Mouse (Mus musculus) neural tube, embryonic 13.5 days (tissue): ENCODE measurements around the gene Fnip2. TPM values are rescaled to one million over a fixed set of nuclear protein-coding genes. Genes with fewer than 3 reads are reported as not detected.

Experiments used
- ATAC-seq: fragments of 200-750 bp; cut with Nextera tagmentation; 2 replicates; pipeline ENCODE4 v1.8.0; 2017; ENCODE audit warnings: low read depth, mild to moderate bottlenecking, moderate TSS enrichment, moderate library complexity
- H3K27ac ChIP-seq: fragments of 300-500 bp; sonication (generic); replicated peaks from 2 replicates; pipeline ENCODE4 v1.5.1; 2015; ENCODE audit warnings: moderate library complexity, mild to moderate bottlenecking, inconsistent platforms
- H3K27me3 ChIP-seq: fragments of 300-500 bp; sonication (generic); 2 replicates; pipeline ENCODE4 v1.6.1; 2015; ENCODE audit warnings: mild to moderate bottlenecking, inconsistent platforms
- H3K36me3 ChIP-seq: fragments of 300-500 bp; sonication (generic); 2 replicates; pipeline ENCODE4 v1.6.1; 2015; ENCODE audit warnings: mild to moderate bottlenecking, inconsistent platforms
- H3K4me1 ChIP-seq: fragments of 300-500 bp; sonication (generic); replicated peaks from 2 replicates; pipeline ENCODE4 v1.6.1; 2015; ENCODE audit warnings: inconsistent platforms
- H3K4me2 ChIP-seq: fragments of 300-500 bp; sonication (generic); 2 replicates; pipeline ENCODE4 v1.6.1; 2015; ENCODE audit warnings: inconsistent platforms, mild to moderate bottlenecking, moderate library complexity
- H3K4me3 ChIP-seq: fragments of 300-500 bp; sonication (generic); 2 replicates; pipeline ENCODE4 v1.5.1; 2015; ENCODE audit warnings: mild to moderate bottlenecking, inconsistent platforms
- H3K9ac ChIP-seq: fragments of 300-500 bp; sonication (generic); 2 replicates; pipeline ENCODE4 v1.6.1; 2015; ENCODE audit warnings: moderate library complexity, mild to moderate bottlenecking, inconsistent platforms
- H3K9me3 ChIP-seq: fragments of 300-500 bp; sonication (generic); 2 replicates; pipeline ENCODE4 v1.6.1; 2016; ENCODE audit warnings: inconsistent platforms
- WGBS: fragments of 180-500 bp; shearing (Covaris S2); methylation state at CpG from one replicate; pipeline ENCODE4 v1.1.7; 2015; 5-methylcytosine and 5-hydroxymethylcytosine counted together
- polyA plus RNA-seq: library from polyadenylated mRNA; unstranded; fragments of >200 nt; fragmentation: Nextera tagmentation; extraction: Ambion mirVana; gene quantifications from 2 replicates; pipeline ENCODE4 v1.2.1, GENCODE M21; 2015

The Fnip2 gene
- polyA plus RNA-seq, 1 experiment from 2014 or later: 5.9 TPM

DNA sequence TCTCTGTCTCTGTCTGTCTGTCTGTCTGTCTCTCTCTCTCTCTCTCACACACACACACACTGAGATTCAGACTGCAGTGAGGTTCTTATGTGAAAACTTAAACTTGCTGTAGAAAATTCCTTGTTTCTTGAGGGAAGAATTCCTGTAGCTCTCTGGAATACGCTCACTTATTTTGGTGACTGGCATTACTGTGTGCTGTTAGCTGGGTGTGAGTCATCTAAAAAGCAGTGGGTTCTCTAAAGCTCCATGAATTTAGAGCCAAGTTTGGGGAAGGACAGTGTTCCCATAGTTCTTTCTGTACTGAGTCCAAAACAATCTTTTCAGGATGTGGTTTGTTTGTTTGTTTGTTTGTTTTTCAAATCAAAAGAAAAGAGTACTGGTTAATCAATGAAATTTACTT, 142.2 kb downstream of the Fnip2 start:
- no peak for ATAC-seq

GRCm38 (mm10) chr3:79418921-79419320, 148.7 kb downstream of the Fnip2 start:
- ATAC-seq: no peak
- Histone ChIP-seq H3K27me3 (no peaks in the 10 kb centered on the region), H3K4me3 (no peak overlapping the region), H3K27ac (no peak overlapping the region), H3K36me3 (no peaks in the 10 kb centered on the region), H3K4me1 (peaks cover 21% of the 10 kb centered on the region), H3K9ac (no peak overlapping the region), H3K4me2 (no peak overlapping the region), H3K9me3 (no peaks in the 10 kb centered on the region)
- WGBS: 88% methylated on average over 14 of the region's 14 CpGs

More for the DNA sequence above, 142.2 kb downstream of the Fnip2 start:
- Histone ChIP-seq H3K4me3 (no peak overlapping the region), H3K4me2 (no peak overlapping the region), H3K36me3 (no peaks in the 10 kb centered on the region), H3K4me1 (no peaks in the 10 kb centered on the region), H3K27ac (no peak overlapping the region), H3K27me3 (no peaks in the 10 kb centered on the region), H3K9ac (no peak overlapping the region), H3K9me3 (no peaks in the 10 kb centered on the region)
- 86% methylated on average over 1 of the region's 1 CpGs for WGBS

DNA sequence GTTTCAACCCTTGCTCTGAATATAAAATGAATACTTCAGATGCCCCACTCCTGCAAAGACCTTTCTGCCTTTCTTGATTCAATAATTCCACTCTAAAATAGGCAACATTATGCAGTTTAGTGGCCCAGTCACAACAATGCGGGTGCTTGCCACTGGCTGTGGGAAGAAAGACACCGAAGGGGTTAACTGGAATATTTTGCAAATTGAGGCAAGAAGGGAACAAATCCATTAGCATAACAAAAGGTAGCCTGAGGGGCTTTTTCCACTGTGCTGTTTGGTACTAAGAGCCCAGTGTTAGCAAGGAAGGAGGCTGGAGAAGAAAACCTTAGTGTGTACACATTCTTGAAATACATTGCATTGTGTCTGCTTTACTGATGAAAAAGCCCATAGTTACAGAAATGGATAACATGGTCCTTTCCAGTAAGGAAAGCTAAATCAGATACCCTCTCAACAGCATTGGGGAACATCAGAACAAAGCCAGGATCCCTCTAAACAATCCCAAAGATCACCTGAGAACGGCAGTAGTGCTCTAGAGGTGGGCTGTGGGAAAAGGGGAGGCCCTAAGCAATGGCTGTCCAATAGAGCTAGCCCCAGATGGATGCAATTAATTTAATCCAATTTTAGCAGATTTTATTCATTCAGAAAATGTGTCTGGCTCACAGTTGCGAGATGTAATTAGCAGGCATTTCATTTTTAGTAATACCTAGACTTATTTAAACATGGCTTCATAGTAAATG, 150.5 kb downstream of the Fnip2 start:
- 21% methylated on average over 4 of the region's 4 CpGs for WGBS
- Histone ChIP-seq H3K27me3 (no peaks in the 10 kb centered on the region), H3K4me2 (no peak overlapping the region), H3K4me3 (no peak overlapping the region), H3K4me1 (peaks cover 21% of the 10 kb centered on the region), H3K9me3 (no peaks in the 10 kb centered on the region), H3K9ac (peak overlapping the region; percentile 34; the same call in 1 of the 2 replicates), H3K36me3 (no peaks in the 10 kb centered on the region), H3K27ac (peak overlapping the region; percentile 70)
- ATAC-seq: peak; percentile 73

DNA sequence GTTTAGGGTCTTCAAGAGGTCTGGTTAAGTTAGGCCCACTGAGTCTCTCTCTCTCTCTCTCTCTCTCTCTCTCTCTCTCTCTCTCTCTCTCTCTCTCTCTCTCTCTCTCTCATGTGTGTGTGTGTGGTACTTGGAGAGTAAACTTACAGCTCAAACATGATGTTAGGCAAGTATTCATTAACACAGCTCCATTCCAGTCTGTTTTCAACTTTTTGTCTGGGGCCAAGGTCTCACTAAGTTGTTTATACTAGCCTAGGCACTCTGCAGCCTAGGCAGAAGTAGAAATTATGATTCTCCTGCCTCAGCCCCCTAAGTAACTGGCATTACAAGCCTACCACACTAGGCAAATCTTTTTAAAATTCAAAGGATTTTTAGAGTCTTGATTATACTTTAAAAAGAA, 151.7 kb downstream of the Fnip2 start:
- H3K4me2 ChIP-seq: no peak overlapping the region
- no peaks in the 10 kb centered on the region for H3K9me3 ChIP-seq
- H3K36me3 ChIP-seq: no peaks in the 10 kb centered on the region
- peaks cover 21% of the 10 kb centered on the region for H3K4me1 ChIP-seq
- H3K27ac ChIP-seq: no peak overlapping the region
- H3K27me3 ChIP-seq: no peaks in the 10 kb centered on the region
- ATAC-seq: no peak
- no peak overlapping the region for H3K9ac ChIP-seq
- no peak overlapping the region for H3K4me3 ChIP-seq

DNA sequence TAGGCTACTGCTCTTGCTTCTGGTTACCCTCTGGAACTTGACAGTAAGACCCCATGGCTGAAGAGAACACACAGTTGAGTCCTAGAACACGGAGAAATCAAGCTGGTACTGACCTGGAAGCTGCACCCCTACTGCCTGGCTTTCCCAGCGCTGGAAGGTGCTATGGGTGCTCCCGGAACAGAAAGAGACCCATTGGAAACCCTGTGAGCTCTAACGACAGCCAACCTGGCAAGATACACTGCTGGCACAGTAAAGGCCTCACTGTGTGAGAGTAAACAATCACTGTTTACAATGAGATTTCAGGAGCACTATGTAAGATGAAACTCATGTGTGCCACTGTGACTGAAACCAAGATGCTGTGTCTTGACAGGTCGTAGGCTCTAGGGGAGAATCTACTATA, 152.5 kb downstream of the Fnip2 start:
- 88% methylated on average over 5 of the region's 5 CpGs for WGBS
- Histone ChIP-seq H3K36me3 (no peaks in the 10 kb centered on the region), H3K27ac (no peak overlapping the region), H3K4me2 (no peak overlapping the region), H3K9me3 (no peaks in the 10 kb centered on the region), H3K9ac (no peak overlapping the region), H3K4me1 (peaks cover 28% of the 10 kb centered on the region), H3K27me3 (no peaks in the 10 kb centered on the region), H3K4me3 (no peak overlapping the region)
- no peak for ATAC-seq

DNA sequence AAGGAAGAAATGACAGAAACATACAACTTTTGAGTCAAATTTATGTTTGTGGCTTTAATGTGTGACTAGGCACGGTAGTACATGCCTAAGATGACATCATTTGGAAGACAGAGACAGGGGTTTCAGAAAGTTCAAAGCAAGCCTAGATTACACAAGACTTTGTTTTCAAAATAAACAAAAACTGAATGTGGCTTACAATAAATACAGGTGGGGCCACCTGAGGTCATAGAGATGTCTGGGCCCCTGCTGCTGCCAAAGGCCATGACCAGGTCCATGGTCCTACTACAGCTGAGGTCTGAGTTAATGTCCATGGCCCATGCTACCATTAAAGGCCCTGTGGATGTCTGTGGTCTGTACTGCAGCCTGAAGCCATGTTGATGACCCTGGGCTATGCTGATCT, 154.1 kb downstream of the Fnip2 start:
- WGBS: 71% methylated on average over 1 of the region's 1 CpGs
- H3K27me3 ChIP-seq: no peaks in the 10 kb centered on the region
- no peak for ATAC-seq
- no peak overlapping the region for H3K4me3 ChIP-seq
- H3K4me2 ChIP-seq: no peak overlapping the region
- H3K9ac ChIP-seq: no peak overlapping the region
- no peaks in the 10 kb centered on the region for H3K36me3 ChIP-seq
- no peak overlapping the region for H3K27ac ChIP-seq
- H3K9me3 ChIP-seq: no peaks in the 10 kb centered on the region
- H3K4me1 ChIP-seq: peaks cover 33% of the 10 kb centered on the region

DNA sequence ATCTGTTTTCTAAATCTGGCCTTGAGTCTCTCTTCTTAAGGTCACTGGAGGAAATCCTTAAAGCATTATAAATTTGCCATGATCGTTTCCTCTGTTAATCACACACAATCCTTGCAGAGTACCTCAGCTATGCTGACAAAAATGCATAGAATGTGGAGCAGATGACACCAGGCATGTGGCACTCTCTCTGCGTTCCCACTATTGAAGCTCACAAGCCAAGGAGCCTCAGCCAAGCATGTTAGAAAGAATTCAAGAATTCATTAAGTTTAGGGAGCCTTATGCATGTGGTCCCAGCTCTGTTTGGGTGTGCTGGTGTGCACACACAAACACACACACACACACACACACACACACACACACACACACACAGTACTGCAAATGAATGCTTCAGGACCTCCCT, 155.9 kb downstream of the Fnip2 start:
- Histone ChIP-seq H3K9me3 (no peaks in the 10 kb centered on the region), H3K4me1 (peaks cover 25% of the 10 kb centered on the region), H3K27me3 (no peaks in the 10 kb centered on the region), H3K4me2 (no peak overlapping the region), H3K4me3 (no peak overlapping the region), H3K9ac (no peak overlapping the region), H3K36me3 (no peaks in the 10 kb centered on the region), H3K27ac (no peak overlapping the region)
- 64% methylated on average over 2 of the region's 2 CpGs for WGBS
- no peak for ATAC-seq

DNA sequence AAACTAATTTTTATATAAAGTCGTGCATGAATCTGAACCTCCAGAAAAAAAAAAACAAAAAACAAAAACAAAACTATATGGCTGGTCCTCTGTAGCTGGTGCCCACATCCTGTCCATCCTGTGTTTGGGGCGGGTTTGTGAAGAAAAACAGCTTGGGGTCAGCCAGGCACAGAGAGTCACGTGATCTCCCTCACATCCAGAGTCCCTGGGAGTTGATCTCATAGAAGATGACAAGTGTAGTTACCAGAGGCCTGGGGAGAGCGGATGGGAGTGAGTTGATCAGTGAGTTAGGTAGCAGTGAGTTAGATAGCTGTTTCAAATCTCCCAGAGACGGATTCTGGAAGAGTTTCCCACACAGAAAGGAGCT, 157.0 kb downstream of the Fnip2 start:
- H3K4me3 ChIP-seq: no peak overlapping the region
- no peaks in the 10 kb centered on the region for H3K27me3 ChIP-seq
- H3K9ac ChIP-seq: no peak overlapping the region
- H3K36me3 ChIP-seq: no peaks in the 10 kb centered on the region
- H3K4me1 ChIP-seq: peaks cover 20% of the 10 kb centered on the region
- ATAC-seq: no peak
- peak overlapping the region; percentile 1; the same call in 1 of the 2 replicates for H3K27ac ChIP-seq
- no peaks in the 10 kb centered on the region for H3K9me3 ChIP-seq
- H3K4me2 ChIP-seq: no peak overlapping the region
- 30% methylated on average over 5 of the region's 5 CpGs for WGBS

DNA sequence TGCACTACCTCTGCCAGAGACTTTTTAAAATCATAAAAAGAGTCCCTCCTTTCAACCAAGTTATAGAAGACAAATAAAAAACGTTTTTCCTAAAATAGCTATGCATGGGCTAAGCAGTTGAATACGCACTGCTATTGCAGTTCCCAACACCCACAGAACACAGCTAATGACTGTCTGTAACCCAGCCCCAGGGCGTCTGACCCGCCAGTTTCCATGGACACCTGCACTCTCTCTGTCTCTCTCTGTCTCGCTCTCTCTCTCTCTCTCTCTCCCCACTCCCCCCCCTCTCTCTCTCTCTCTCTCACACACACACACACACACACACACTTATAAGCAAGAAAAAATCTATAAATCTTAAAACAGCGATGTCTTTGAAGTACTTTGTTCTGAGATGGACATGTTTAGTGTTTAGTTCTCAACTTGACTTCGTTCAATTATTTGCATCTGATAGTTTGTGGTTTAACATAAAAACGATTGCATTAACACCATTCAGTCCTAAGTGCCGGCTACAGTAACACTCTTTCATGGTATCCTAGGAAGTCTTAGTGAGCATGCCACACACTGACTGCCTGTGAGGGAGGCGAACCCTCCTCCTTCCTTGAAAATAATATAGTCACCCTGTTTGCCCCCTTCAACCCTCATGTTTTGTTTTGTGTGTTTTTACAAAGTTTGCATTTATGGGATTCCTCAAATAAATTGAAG, 157.5 kb downstream of the Fnip2 start:
- Histone ChIP-seq H3K4me1 (peaks cover 20% of the 10 kb centered on the region), H3K4me2 (no peak overlapping the region), H3K27ac (peak overlapping the region; percentile 1; the same call in 1 of the 2 replicates), H3K4me3 (no peak overlapping the region), H3K9me3 (no peaks in the 10 kb centered on the region), H3K27me3 (no peaks in the 10 kb centered on the region), H3K36me3 (no peaks in the 10 kb centered on the region), H3K9ac (no peak overlapping the region)
- 6% methylated on average over 10 of the region's 10 CpGs for WGBS
- ATAC-seq: peak; percentile 78

- 24% methylated on average over 4 of the region's 4 CpGs for WGBS
- H3K27ac ChIP-seq: no peak overlapping the region
- no peak overlapping the region for H3K9ac ChIP-seq
- no peak overlapping the region for H3K4me2 ChIP-seq
- no peak for ATAC-seq
- peaks cover 20% of the 10 kb centered on the region for H3K4me1 ChIP-seq
- H3K9me3 ChIP-seq: no peaks in the 10 kb centered on the region
- no peaks in the 10 kb centered on the region for H3K36me3 ChIP-seq
- no peak overlapping the region for H3K4me3 ChIP-seq
- H3K27me3 ChIP-seq: no peaks in the 10 kb centered on the region
Measured at GRCm38 (mm10) chr3:79408546-79408945, 159.1 kb downstream of the Fnip2 start.
